Mouse (Mus musculus) neural tube, embryonic 12.5 days (tissue): ENCODE data around the gene Jmjd1c. TPM values are rescaled to one million over a fixed set of nuclear protein-coding genes. Genes with fewer than 3 reads are reported as not detected.

ENCODE experiments used
- ATAC-seq: fragments of 200-750 bp; cut with Nextera tagmentation; 2 replicates; pipeline ENCODE4 v1.8.0; 2017; ENCODE audit warnings: low read depth, mild to moderate bottlenecking, moderate TSS enrichment, moderate library complexity; ENCODE audit not compliant: low FRiP score
- H3K27ac ChIP-seq: fragments of 300-500 bp; sonication (generic); 2 replicates; pipeline ENCODE4 v1.5.1; 2016
- H3K27me3 ChIP-seq: fragments of 300-500 bp; sonication (generic); replicated peaks from 2 replicates; pipeline ENCODE4 v1.6.1; 2016; ENCODE audit warnings: mild to moderate bottlenecking
- H3K36me3 ChIP-seq: fragments of 300-500 bp; sonication (generic); 2 replicates; pipeline ENCODE4 v1.6.1; 2016; ENCODE audit warnings: mild to moderate bottlenecking
- H3K4me1 ChIP-seq: fragments of 300-500 bp; sonication (generic); 2 replicates; pipeline ENCODE4 v1.6.1; 2016
- H3K4me2 ChIP-seq: fragments of 300-500 bp; sonication (generic); replicated peaks from 2 replicates; pipeline ENCODE4 v1.6.1; 2016; ENCODE audit warnings: mild to moderate bottlenecking
- H3K4me3 ChIP-seq: fragments of 300-500 bp; sonication (generic); 2 replicates; pipeline ENCODE4 v1.5.1; 2016
- H3K9ac ChIP-seq: fragments of 300-500 bp; sonication (generic); 2 replicates; pipeline ENCODE4 v1.6.1; 2016; ENCODE audit warnings: mild to moderate bottlenecking
- H3K9me3 ChIP-seq: fragments of 300-500 bp; sonication (generic); 2 replicates; pipeline ENCODE4 v1.6.1; 2016; ENCODE audit warnings: mild to moderate bottlenecking
- WGBS: fragments of 180-500 bp; shearing (Covaris S2); methylation state at CpG from one replicate; pipeline ENCODE4 v1.1.7; 2016; 5-methylcytosine and 5-hydroxymethylcytosine counted together
- polyA plus RNA-seq: library from polyadenylated mRNA; unstranded; fragments of >200 nt; fragmentation: Nextera tagmentation; extraction: Ambion mirVana; gene quantifications from 2 replicates; pipeline ENCODE4 v1.2.1, GENCODE M21; 2016

Gene Jmjd1c
- polyA plus RNA-seq, result 63.8 and 63.9 TPM in 2 replicates

- no peaks in the 10 kb centered on the region for H3K9me3 ChIP-seq
- peak within 1 kb of the TSS; percentile 67 for H3K4me2 ChIP-seq
- peaks cover 31% of the 10 kb centered on the region for H3K4me1 ChIP-seq
- ATAC-seq, result peak; percentile 91
- peak within 1 kb of the TSS; percentile 99 for H3K27ac ChIP-seq
- peak within 1 kb of the TSS; percentile 94 for H3K4me3 ChIP-seq
- no peaks in the 10 kb centered on the region for H3K36me3 ChIP-seq
- H3K27me3 ChIP-seq, result no peaks in the 10 kb centered on the region
- under 1% methylated on average over 73 of the region's 73 CpGs for WGBS
- H3K9ac ChIP-seq, result peak within 1 kb of the TSS; percentile 99
Measured at GRCm38 (mm10) chr10:67095798-67096620, at the start of gene Jmjd1c. Gene Jmjd1c (plus strand): TSS chr10:67096125.

- H3K36me3 ChIP-seq, result no peaks in the 10 kb centered on the region
- WGBS, result 86% methylated on average over 18 of the region's 18 CpGs
- peaks cover 19% of the 10 kb centered on the region for H3K4me1 ChIP-seq
- H3K27me3 ChIP-seq, result no peaks in the 10 kb centered on the region
- no peak overlapping the region for H3K27ac ChIP-seq
- H3K9me3 ChIP-seq, result no peaks in the 10 kb centered on the region
- no peak for ATAC-seq
- no peak overlapping the region for H3K4me3 ChIP-seq
- no peak overlapping the region for H3K4me2 ChIP-seq
- H3K9ac ChIP-seq, result no peak overlapping the region
Measured at GRCm38 (mm10) chr10:67047712-67048645, 47.9 kb upstream of the Jmjd1c start.

DNA sequence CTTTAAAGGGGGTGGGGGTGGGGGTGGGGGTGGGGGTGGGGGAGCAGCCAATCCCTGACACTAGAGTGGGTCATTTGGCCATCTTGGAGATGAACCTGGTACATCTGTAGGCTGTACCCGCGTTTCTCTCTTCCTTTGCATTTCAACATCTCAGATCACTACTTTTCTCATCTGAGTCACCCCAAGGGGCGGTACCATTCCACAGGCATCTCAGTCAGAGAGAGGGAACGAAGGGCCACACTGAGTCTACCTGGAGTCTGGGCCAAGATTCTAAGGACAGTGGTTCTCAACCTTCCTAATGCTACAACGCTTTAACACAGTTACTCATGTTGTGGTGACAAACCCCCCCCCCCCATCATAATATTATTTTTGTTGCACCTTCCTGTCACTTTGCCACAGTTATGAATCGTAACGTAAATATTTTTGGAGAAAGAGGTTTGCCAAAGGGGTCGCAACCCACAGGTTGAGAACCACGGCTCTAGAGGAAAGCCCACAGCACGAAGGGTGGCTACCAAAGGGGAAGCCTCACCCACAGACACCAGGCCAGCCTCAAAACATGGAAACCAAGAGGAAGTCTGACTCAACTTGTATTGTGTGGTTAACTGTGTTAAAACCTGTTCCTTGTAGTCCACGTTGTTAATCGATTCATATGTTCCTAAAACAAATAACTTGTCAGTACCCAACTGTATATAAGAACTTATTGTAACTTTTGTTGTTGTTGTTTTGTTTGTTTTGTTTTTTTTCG is 46.9 kb upstream of the Jmjd1c start:
- 92% methylated on average over 13 of the region's 13 CpGs for WGBS
- no peaks in the 10 kb centered on the region for H3K36me3 ChIP-seq
- no peak for ATAC-seq

GRCm38 (mm10) chr10:67049621-67050020 is 46.3 kb upstream of the Jmjd1c start:
- Histone ChIP-seq H3K4me2 (no peak overlapping the region), H3K4me3 (no peak overlapping the region), H3K36me3 (no peaks in the 10 kb centered on the region), H3K9ac (no peak overlapping the region), H3K27ac (no peak overlapping the region), H3K4me1 (peaks cover 22% of the 10 kb centered on the region), H3K9me3 (no peaks in the 10 kb centered on the region), H3K27me3 (no peaks in the 10 kb centered on the region)
- no peak for ATAC-seq
- 93% methylated on average over 7 of the region's 7 CpGs for WGBS

More for the DNA sequence above, 46.9 kb upstream of the Jmjd1c start:
- Histone ChIP-seq H3K27ac (no peak overlapping the region), H3K9me3 (no peaks in the 10 kb centered on the region), H3K4me1 (peaks cover 26% of the 10 kb centered on the region), H3K4me2 (no peak overlapping the region), H3K9ac (no peak overlapping the region), H3K27me3 (no peaks in the 10 kb centered on the region), H3K4me3 (no peak overlapping the region)

GRCm38 (mm10) chr10:67050766-67051165 is 45.2 kb upstream of the Jmjd1c start:
- no peak for ATAC-seq
- 80% methylated on average over 6 of the region's 7 CpGs for WGBS
- no peak overlapping the region for H3K4me3 ChIP-seq
- H3K27ac ChIP-seq, result no peak overlapping the region
- peaks cover 17% of the 10 kb centered on the region for H3K4me1 ChIP-seq
- H3K36me3 ChIP-seq, result no peaks in the 10 kb centered on the region
- H3K27me3 ChIP-seq, result no peaks in the 10 kb centered on the region
- no peak overlapping the region for H3K9ac ChIP-seq
- no peaks in the 10 kb centered on the region for H3K9me3 ChIP-seq
- H3K4me2 ChIP-seq, result no peak overlapping the region

DNA sequence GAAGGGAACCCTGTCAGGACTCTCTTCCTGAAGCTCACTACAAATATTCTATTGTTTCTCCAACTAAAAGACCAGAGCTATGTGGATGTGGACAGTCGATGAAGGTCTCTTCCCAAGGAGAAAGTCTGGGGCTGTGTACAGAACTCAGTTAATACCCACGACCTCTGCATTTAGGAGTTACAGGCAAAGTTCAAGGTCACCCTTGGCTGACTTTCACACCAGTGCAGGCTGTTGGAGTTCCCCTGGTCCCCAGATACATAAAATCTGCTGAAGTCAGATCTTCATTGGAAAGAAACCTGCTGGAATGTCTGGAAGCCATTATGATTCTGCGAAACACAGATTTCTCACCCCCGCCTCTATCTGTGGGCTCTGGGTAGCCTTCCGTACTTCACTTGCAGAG is 44.5 kb upstream of the Jmjd1c start:
- Histone ChIP-seq H3K4me1 (peaks cover 19% of the 10 kb centered on the region), H3K27me3 (no peaks in the 10 kb centered on the region), H3K36me3 (no peaks in the 10 kb centered on the region), H3K9me3 (no peaks in the 10 kb centered on the region), H3K27ac (no peak overlapping the region), H3K4me2 (no peak overlapping the region), H3K9ac (no peak overlapping the region), H3K4me3 (no peak overlapping the region)
- WGBS, result 71% methylated on average over 5 of the region's 5 CpGs
- ATAC-seq, result no peak

DNA sequence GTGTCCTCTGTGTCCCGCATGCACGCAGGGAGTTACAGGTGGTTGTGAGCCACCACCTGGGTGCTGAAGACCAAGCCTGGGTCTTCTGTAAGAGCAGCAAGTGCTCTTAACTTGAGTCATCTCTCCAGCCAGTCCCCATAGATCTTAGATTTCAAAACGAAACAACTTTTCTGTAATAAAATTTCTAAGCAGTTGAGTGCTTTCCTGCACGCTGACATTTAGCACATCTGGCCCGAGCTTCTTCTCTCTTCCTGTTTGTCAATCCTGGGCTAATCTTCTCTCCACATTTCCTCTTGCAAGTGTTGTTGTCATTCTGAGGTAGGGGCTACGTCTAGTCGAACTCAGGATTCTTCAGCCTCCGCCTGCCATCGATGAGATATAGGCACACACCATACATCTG is 43.5 kb upstream of the Jmjd1c start:
- Histone ChIP-seq H3K36me3 (no peaks in the 10 kb centered on the region), H3K4me3 (no peak overlapping the region), H3K4me1 (peaks cover 19% of the 10 kb centered on the region), H3K27me3 (no peaks in the 10 kb centered on the region), H3K27ac (no peak overlapping the region), H3K9me3 (no peaks in the 10 kb centered on the region), H3K4me2 (no peak overlapping the region), H3K9ac (no peak overlapping the region)
- WGBS, result 82% methylated on average over 9 of the region's 9 CpGs
- no peak for ATAC-seq

GRCm38 (mm10) chr10:67053475-67053874 is 42.5 kb upstream of the Jmjd1c start:
- no peaks in the 10 kb centered on the region for H3K36me3 ChIP-seq
- H3K9me3 ChIP-seq, result no peaks in the 10 kb centered on the region
- no peaks in the 10 kb centered on the region for H3K27me3 ChIP-seq
- no peak overlapping the region for H3K4me2 ChIP-seq
- no peak overlapping the region for H3K27ac ChIP-seq
- H3K9ac ChIP-seq, result no peak overlapping the region
- ATAC-seq, result peak; percentile 69; the same call in 1 of the 2 replicates
- WGBS, result 21% methylated on average over 9 of the region's 9 CpGs
- H3K4me3 ChIP-seq, result no peak overlapping the region
- peaks cover 19% of the 10 kb centered on the region for H3K4me1 ChIP-seq

- Histone ChIP-seq H3K27me3 (no peaks in the 10 kb centered on the region), H3K4me2 (no peak overlapping the region), H3K9ac (no peak overlapping the region), H3K36me3 (no peaks in the 10 kb centered on the region), H3K4me1 (peaks cover 17% of the 10 kb centered on the region), H3K27ac (no peak overlapping the region), H3K9me3 (no peaks in the 10 kb centered on the region), H3K4me3 (no peak overlapping the region)
- no peak for ATAC-seq
- 67% methylated on average over 17 of the region's 17 CpGs for WGBS
Measured at GRCm38 (mm10) chr10:67055867-67056856, 39.8 kb upstream of the Jmjd1c start.

DNA sequence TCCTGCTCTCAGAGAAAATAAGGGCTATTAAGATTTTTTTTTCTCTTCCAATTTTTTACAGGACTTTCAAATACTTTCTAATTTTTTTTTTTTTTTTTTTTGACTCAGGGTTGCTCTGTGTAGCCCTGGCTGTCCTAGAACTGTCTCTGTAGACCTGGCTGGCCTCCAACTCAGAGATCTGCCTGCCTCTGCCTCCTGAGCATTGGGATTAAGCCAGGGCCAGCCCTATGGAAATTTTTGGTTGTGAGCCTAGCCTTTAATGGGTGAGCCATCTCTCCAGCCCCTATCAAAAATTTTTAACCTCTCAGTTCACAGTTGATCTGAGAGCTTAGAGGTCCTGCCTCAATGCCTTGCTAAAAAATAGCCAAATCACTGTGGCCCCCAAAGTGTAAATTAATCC is 38.7 kb upstream of the Jmjd1c start:
- Histone ChIP-seq H3K4me3 (no peak overlapping the region), H3K4me2 (no peak overlapping the region), H3K9ac (no peak overlapping the region), H3K27ac (no peak overlapping the region), H3K36me3 (no peaks in the 10 kb centered on the region), H3K4me1 (peaks cover 25% of the 10 kb centered on the region), H3K9me3 (no peaks in the 10 kb centered on the region), H3K27me3 (no peaks in the 10 kb centered on the region)
- no peak for ATAC-seq

- Histone ChIP-seq H3K27ac (no peak overlapping the region), H3K27me3 (no peaks in the 10 kb centered on the region), H3K4me3 (no peak overlapping the region), H3K4me1 (peaks cover 26% of the 10 kb centered on the region), H3K36me3 (no peaks in the 10 kb centered on the region), H3K4me2 (no peak overlapping the region), H3K9me3 (no peaks in the 10 kb centered on the region), H3K9ac (no peak overlapping the region)
- no peak for ATAC-seq
- WGBS, result 92% methylated on average over 6 of the region's 6 CpGs
Measured at GRCm38 (mm10) chr10:67057696-67058095, 38.2 kb upstream of the Jmjd1c start.
